Mouse (Mus musculus) intestine, embryonic 16.5 days (tissue): ENCODE results near the gene Car15. TPM values are rescaled to one million over a fixed set of nuclear protein-coding genes. Genes with fewer than 3 reads are reported as not detected.

Experiments
- polyA plus RNA-seq: library from polyadenylated mRNA; unstranded; fragments of >200 nt; fragmentation: Nextera tagmentation; extraction: Ambion mirVana; gene quantifications from 2 replicates; pipeline ENCODE4 v1.2.1, GENCODE M21; 2015

Car15 gene
- polyA plus RNA-seq, 1 experiment from 2014 or later: 1.2 TPM

Other genes with a start within 250 kb of the Car15 start
- 24.5 and 24.9 TPM in 2 replicates for gene Smpd4, start 219.0 kb downstream of the Car15 start, polyA plus RNA-seq
- 5.0 and 5.3 TPM in 2 replicates for gene Ccdc74a, start 191.9 kb downstream of the Car15 start, polyA plus RNA-seq
- gene Med15, start 105.5 kb downstream of the Car15 start, polyA plus RNA-seq: 43.9 and 47.9 TPM in 2 replicates
- gene Klhl22, start 78.7 kb downstream of the Car15 start, polyA plus RNA-seq: 56.5 and 59.2 TPM in 2 replicates
- 4.4 and 5.7 TPM in 2 replicates for gene Scarf2, start 41.1 kb downstream of the Car15 start, polyA plus RNA-seq
- not detected in 2 replicates for gene B830017H08Rik, start 5.2 kb downstream of the Car15 start, polyA plus RNA-seq
- gene Gm20518, start 53.3 kb upstream of the Car15 start, polyA plus RNA-seq: 0.26 and 0.31 TPM in 2 replicates
- gene Tssk1, start 55.9 kb upstream of the Car15 start, polyA plus RNA-seq: 0.05 TPM in 1 of 2 replicates, not detected in the other
- 65.4 and 67.4 TPM in 2 replicates for gene Dgcr2, start 60.2 kb upstream of the Car15 start, polyA plus RNA-seq
- gene Tssk2, start 60.3 kb upstream of the Car15 start, polyA plus RNA-seq: not detected in 2 replicates
- gene Ess2, start 73.0 kb upstream of the Car15 start, polyA plus RNA-seq: 28.8 and 29.5 TPM in 2 replicates
- gene Gsc2, start 76.7 kb upstream of the Car15 start, polyA plus RNA-seq: 0.23 TPM in 1 of 2 replicates, not detected in the other
- gene Slc25a1, start 89.9 kb upstream of the Car15 start, polyA plus RNA-seq: 255 and 287 TPM in 2 replicates
- gene Vpreb2, start 142.1 kb upstream of the Car15 start, polyA plus RNA-seq: 0.29 TPM in 1 of 2 replicates, not detected in the other
- gene Dgcr6, start 214.5 kb upstream of the Car15 start, polyA plus RNA-seq: 77.0 and 77.1 TPM in 2 replicates